Mouse (Mus musculus) forebrain, embryonic 14.5 days (tissue): ENCODE results near the gene Slco2a1. TPM values are rescaled to one million over a fixed set of nuclear protein-coding genes. Genes with fewer than 3 reads are reported as not detected.

Experiments
- ATAC-seq: fragments of 200-750 bp; cut with Nextera tagmentation; 2 replicates; pipeline ENCODE4 v1.8.0; 2017; ENCODE audit warnings: mild to moderate bottlenecking, moderate library complexity
- DNase-seq: peaks from one replicate; pipeline ENCODE4 v3.0.0-alpha.2; 2015; ENCODE audit warnings: low spot score
- H3K27ac ChIP-seq: fragments of 300-500 bp; sonication (generic); 2 replicates; pipeline ENCODE4 v1.5.1; 2014; ENCODE audit warnings: low read depth, mild to moderate bottlenecking, control low read depth, low read length, moderate library complexity
- H3K27me3 ChIP-seq: fragments of 300-500 bp; sonication (generic); replicated peaks from 2 replicates; pipeline ENCODE4 v1.6.1; 2014; ENCODE audit warnings: low read length, control low read depth, mixed read lengths; ENCODE audit not compliant: control insufficient read depth, insufficient read depth
- H3K36me3 ChIP-seq: fragments of 300-500 bp; sonication (generic); 2 replicates; pipeline ENCODE4 v1.6.1; 2014; ENCODE audit warnings: low read length, control low read depth; ENCODE audit not compliant: control insufficient read depth, insufficient read depth
- H3K4me1 ChIP-seq: fragments of 300-500 bp; sonication (generic); 2 replicates; pipeline ENCODE4 v1.6.1; 2014; ENCODE audit warnings: antibody characterized with exemption, low read length, control low read depth; ENCODE audit not compliant: control insufficient read depth, insufficient read depth
- H3K4me2 ChIP-seq: fragments of 300-500 bp; sonication (generic); 2 replicates; pipeline ENCODE4 v1.6.1; 2014; ENCODE audit warnings: mild to moderate bottlenecking, control low read depth, low read length
- H3K4me3 ChIP-seq: fragments of 300-500 bp; sonication (generic); 2 replicates; pipeline ENCODE4 v1.5.1; 2014; ENCODE audit warnings: low read depth, low read length, control low read depth
- H3K9ac ChIP-seq: fragments of 300-500 bp; sonication (generic); 2 replicates; pipeline ENCODE4 v1.6.1; 2014; ENCODE audit warnings: mild to moderate bottlenecking, low read length, control low read depth, moderate library complexity
- H3K9me3 ChIP-seq: fragments of 300-500 bp; sonication (generic); replicated peaks from 2 replicates; pipeline ENCODE4 v1.6.1; 2016; ENCODE audit warnings: low read length, control low read depth, mixed read lengths; ENCODE audit not compliant: control insufficient read depth
- WGBS: fragments of 180-500 bp; shearing (Covaris S2); extraction: QIAGEN DNeasy Blood & Tissue Kit; methylation state at CpG from one replicate; pipeline ENCODE4 v1.1.7; 2014; 5-methylcytosine and 5-hydroxymethylcytosine counted together
- polyA plus RNA-seq: library from polyadenylated mRNA; unstranded; fragments of >200 nt; fragmentation: Nextera tagmentation; extraction: Ambion mirVana; gene quantifications from 2 replicates; pipeline ENCODE4 v1.2.1, GENCODE M21; 2014

Gene Slco2a1
- polyA plus RNA-seq, 1 experiment from 2014 or later = 1.2 TPM

GRCm38 (mm10) chr9:103111621-103112470 lies 123.3 kb downstream of the Slco2a1 start, which contains the start of gene Rab6b:
Rab6b (plus strand) TSS chr9:103111787.
- H3K27me3 ChIP-seq = no peaks in the 10 kb centered on the region
- peak within 1 kb of the TSS; percentile 86 for H3K27ac ChIP-seq
- under 1% methylated on average over 60 of the region's 81 CpGs for whole genome bisulfite sequencing
- H3K9me3 ChIP-seq = no peaks in the 10 kb centered on the region
- peak within 1 kb of the TSS; percentile 94 for H3K9ac ChIP-seq
- H3K4me3 ChIP-seq = peak within 1 kb of the TSS; percentile 87
- peak within 1 kb of the TSS; percentile 70 for H3K4me2 ChIP-seq
- peak; percentile 88 for DNase-seq
- H3K36me3 ChIP-seq = no peaks in the 10 kb centered on the region
- peak; percentile 85 for ATAC-seq
- H3K4me1 ChIP-seq = peaks cover 21% of the 10 kb centered on the region

DNA sequence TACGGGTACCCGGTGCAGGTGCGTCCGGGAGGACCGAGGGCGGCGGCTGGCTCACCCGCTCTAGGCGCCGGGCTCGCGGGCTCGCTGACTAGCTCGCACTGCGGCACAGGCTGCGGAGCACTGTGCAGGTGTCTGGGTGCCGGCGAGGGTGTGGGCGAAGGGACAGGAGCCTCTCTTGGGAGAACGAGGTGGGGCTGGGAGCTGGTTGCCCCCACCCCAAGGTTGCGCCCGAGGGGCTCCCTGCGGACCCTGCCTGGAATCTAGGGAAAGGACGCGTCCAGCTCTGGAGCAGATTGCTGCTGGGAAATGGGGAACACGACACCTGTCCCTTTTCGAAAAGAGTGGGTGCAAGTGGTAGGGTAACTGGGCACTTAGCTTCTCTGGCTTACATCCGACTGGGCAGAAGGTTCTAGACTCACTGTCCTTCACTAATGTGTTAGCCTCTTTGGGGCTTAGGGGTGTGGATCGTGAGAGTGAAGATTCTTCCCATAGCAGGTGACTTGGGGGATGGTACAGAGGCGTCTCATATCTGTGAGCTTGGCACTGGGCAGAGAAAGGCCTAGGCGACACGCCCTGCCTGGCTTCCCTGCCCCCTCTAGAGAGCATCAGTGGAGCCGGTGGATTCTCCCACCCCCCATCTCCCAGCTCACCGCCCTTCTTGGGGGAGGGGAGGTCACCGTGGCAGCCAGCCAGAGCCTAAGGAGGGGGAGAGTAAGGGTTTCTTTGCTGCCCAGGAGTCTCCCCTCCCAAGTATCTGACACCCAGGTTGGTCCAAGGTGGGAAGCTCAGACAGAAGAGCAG lies 124.2 kb downstream of the Slco2a1 start:
- H3K4me2 ChIP-seq = peak overlapping the region; percentile 70
- no peaks in the 10 kb centered on the region for H3K9me3 ChIP-seq
- WGBS = under 1% methylated on average over 35 of the region's 35 CpGs
- H3K4me1 ChIP-seq = peaks cover 28% of the 10 kb centered on the region
- peak overlapping the region; percentile 86 for H3K27ac ChIP-seq
- H3K9ac ChIP-seq = peak overlapping the region; percentile 94
- peaks cover 5% of the 10 kb centered on the region; the same call in 1 of the 2 replicates for H3K36me3 ChIP-seq
- H3K4me3 ChIP-seq = peak overlapping the region; percentile 87
- H3K27me3 ChIP-seq = no peaks in the 10 kb centered on the region
- peak; percentile 42 for DNase-seq
- peak; percentile 32 for ATAC-seq

- peak overlapping the region; percentile 87 for H3K4me3 ChIP-seq
- H3K36me3 ChIP-seq = peaks cover 8% of the 10 kb centered on the region; the same call in 1 of the 2 replicates
- WGBS = 32% methylated on average over 11 of the region's 11 CpGs
- H3K27ac ChIP-seq = no peak overlapping the region
- ATAC-seq (no peak), DNase-seq (peak; percentile 21)
- H3K4me2 ChIP-seq = peak overlapping the region; percentile 70
- H3K27me3 ChIP-seq = no peaks in the 10 kb centered on the region
- H3K9ac ChIP-seq = peak overlapping the region; percentile 94
- H3K4me1 ChIP-seq = peaks cover 28% of the 10 kb centered on the region
- H3K9me3 ChIP-seq = no peaks in the 10 kb centered on the region
These were observed 124.8 kb downstream of the Slco2a1 start for GRCm38 (mm10) chr9:103113351-103113750.

DNA sequence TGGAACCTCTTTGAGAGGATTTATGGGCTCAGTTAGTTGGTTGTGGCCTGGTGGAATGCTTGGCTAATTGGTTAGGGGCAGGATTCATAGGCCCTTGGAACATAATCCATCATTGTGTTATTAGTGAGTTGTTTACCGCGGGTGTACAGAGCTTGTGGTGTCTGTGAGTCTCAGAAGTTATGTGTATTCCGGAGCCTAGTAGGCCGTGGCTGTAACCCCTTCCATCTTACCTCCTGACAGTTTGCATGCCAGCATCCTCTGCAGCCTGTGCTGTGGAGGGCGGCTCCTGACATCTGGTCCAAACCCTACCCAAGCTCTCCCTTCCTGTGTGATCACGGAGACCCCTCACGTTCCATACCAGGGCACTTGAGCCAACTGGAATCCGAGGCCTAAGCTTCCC lies 125.8 kb downstream of the Slco2a1 start:
- H3K27ac ChIP-seq = no peak overlapping the region
- H3K9ac ChIP-seq = no peak overlapping the region
- peaks cover 8% of the 10 kb centered on the region; the same call in 1 of the 2 replicates for H3K36me3 ChIP-seq
- ATAC-seq (no peak), DNase-seq (no peak)
- H3K4me1 ChIP-seq = peaks cover 26% of the 10 kb centered on the region
- no peaks in the 10 kb centered on the region for H3K9me3 ChIP-seq
- H3K4me2 ChIP-seq = no peak overlapping the region
- no peaks in the 10 kb centered on the region for H3K27me3 ChIP-seq
- H3K4me3 ChIP-seq = no peak overlapping the region
- WGBS = 83% methylated on average over 8 of the region's 8 CpGs

DNA sequence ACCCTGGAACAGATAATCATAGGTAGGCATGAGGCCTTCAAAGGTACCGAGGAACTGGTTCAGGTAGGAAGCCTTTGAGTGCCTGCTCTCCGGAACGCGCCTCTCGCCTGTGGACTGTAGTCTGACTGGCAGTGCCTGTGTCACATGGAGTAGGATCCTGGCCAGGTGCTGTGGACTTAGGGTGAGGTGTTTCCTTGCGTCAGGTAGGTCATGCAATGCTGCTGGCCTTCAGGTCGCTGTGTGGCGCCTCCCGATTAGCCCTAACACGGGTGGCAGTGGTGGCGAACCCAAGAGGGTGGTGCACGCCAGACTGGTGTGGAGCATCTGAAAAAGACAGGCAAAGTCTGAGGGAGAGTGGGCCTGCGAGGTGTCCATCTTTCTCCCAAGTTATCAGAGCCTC lies 126.4 kb downstream of the Slco2a1 start:
- DNase-seq (no peak), ATAC-seq (no peak)
- Histone ChIP-seq H3K4me1 (peaks cover 24% of the 10 kb centered on the region), H3K27ac (no peak overlapping the region), H3K9me3 (no peaks in the 10 kb centered on the region), H3K27me3 (no peaks in the 10 kb centered on the region), H3K9ac (no peak overlapping the region), H3K4me2 (no peak overlapping the region), H3K4me3 (no peak overlapping the region), H3K36me3 (peaks cover 8% of the 10 kb centered on the region; the same call in 1 of the 2 replicates)
- 89% methylated on average over 13 of the region's 13 CpGs for WGBS

- no peak overlapping the region for H3K4me2 ChIP-seq
- H3K27me3 ChIP-seq = no peaks in the 10 kb centered on the region
- no peak overlapping the region for H3K4me3 ChIP-seq
- peaks cover 11% of the 10 kb centered on the region; the same call in 1 of the 2 replicates for H3K36me3 ChIP-seq
- H3K9me3 ChIP-seq = no peaks in the 10 kb centered on the region
- DNase-seq (no peak), ATAC-seq (no peak)
- H3K9ac ChIP-seq = no peak overlapping the region
- H3K4me1 ChIP-seq = peaks cover 20% of the 10 kb centered on the region
- WGBS = 88% methylated on average over 4 of the region's 4 CpGs
- H3K27ac ChIP-seq = no peak overlapping the region
These were observed 128.4 kb downstream of the Slco2a1 start for GRCm38 (mm10) chr9:103116941-103117340.

GRCm38 (mm10) chr9:103117495-103117894 lies 129.0 kb downstream of the Slco2a1 start:
- DNase-seq = peak; percentile 25
- Histone ChIP-seq H3K27me3 (no peaks in the 10 kb centered on the region), H3K4me1 (peaks cover 20% of the 10 kb centered on the region), H3K9me3 (no peaks in the 10 kb centered on the region), H3K36me3 (peaks cover 11% of the 10 kb centered on the region), H3K27ac (no peak overlapping the region), H3K9ac (no peak overlapping the region), H3K4me2 (no peak overlapping the region), H3K4me3 (no peak overlapping the region)
- WGBS = 45% methylated on average over 5 of the region's 5 CpGs
- no peak for ATAC-seq

- WGBS = 89% methylated on average over 8 of the region's 8 CpGs
- no peak for ATAC-seq
- H3K36me3 ChIP-seq = peaks cover 11% of the 10 kb centered on the region
- no peak for DNase-seq
- H3K4me3 ChIP-seq = no peak overlapping the region
- H3K4me1 ChIP-seq = peaks cover 18% of the 10 kb centered on the region
- H3K27ac ChIP-seq = no peak overlapping the region
- H3K4me2 ChIP-seq = no peak overlapping the region
- H3K9ac ChIP-seq = no peak overlapping the region
- H3K9me3 ChIP-seq = no peaks in the 10 kb centered on the region
- no peaks in the 10 kb centered on the region for H3K27me3 ChIP-seq
These were observed 129.4 kb downstream of the Slco2a1 start for GRCm38 (mm10) chr9:103117951-103118350.
